Mouse (Mus musculus): ENCODE measurements around the gene Pa2g4. TPM values are rescaled to one million over a fixed set of nuclear protein-coding genes. Genes with fewer than 3 reads are reported as not detected.

Gene Pa2g4
- polyA plus RNA-seq, 1 experiment from 2014 or later: 117 TPM

- in situ Hi-C loops (cut with MboI; ENCODE audit: low pct_unique_long_range_greater_than_20kb): no loop called here
- no peak for TF ChIP-seq CTCF (IDR thresholded peaks at IDR 0.05)
- no peak for ATAC-seq
- ChIA-PET POLR2A (interaction anchor here (0.7 kb wide), 1 partner anchor 43 kb away, joined by 3 read pairs; no protein-coding TSS in a partner anchor), CTCF (interaction anchor here (1.4 to 1.9 kb wide), 2 partner anchors 12 to 14 kb away, joined by 3 to 7 read pairs; no protein-coding TSS in a partner anchor)
- no peak for DNase-seq (ENCODE audit: low read depth, low spot score)
- peaks cover 18% of the 10 kb centered on the region for H3K27me3 ChIP-seq
Measured at GRCm38 (mm10) chr10:128591436-128591835, 25.6 kb upstream of the Pa2g4 start.

GRCm38 (mm10) chr10:128590193-128590690, 24.5 kb upstream of the Pa2g4 start:
- CTCF ChIA-PET: interaction anchor here (0.9 to 1.9 kb wide), 9 partner anchors 10 to 84 kb away, joined by 3 to 11 read pairs (median 4); partner anchors contain the start of genes Pa2g4 and Suox
- POLR2A ChIA-PET: interaction anchor here (0.6 to 0.8 kb wide), 3 partner anchors 12 to 226 kb away, joined by 3 to 5 read pairs (median 4); partner anchors contain the start of gene Pmel
- ATAC-seq (peak; percentile 57), DNase-seq (ENCODE audit: low read depth, low spot score) (no peak)
- in situ Hi-C loops (cut with MboI; ENCODE audit: low pct_unique_long_range_greater_than_20kb): no loop called here
- peaks cover 16% of the 10 kb centered on the region for H3K27me3 ChIP-seq
- no peak for TF ChIP-seq CTCF (IDR thresholded peaks at IDR 0.05)

GRCm38 (mm10) chr10:128589464-128590192, 23.8 kb upstream of the Pa2g4 start, which contains the start of gene Erbb3:
Gene Erbb3 (minus strand): TSS chr10:128589652.
- in situ Hi-C loops (cut with MboI; ENCODE audit: low pct_unique_long_range_greater_than_20kb): no loop called here
- POLR2A ChIA-PET: interaction anchor here (0.6 to 0.8 kb wide), 3 partner anchors 13 to 225 kb away, joined by 3 to 5 read pairs (median 4); partner anchors contain the start of gene Pmel

GRCm38 (mm10) chr10:128588775-128589463, 23.1 kb upstream of the Pa2g4 start:
- H3K27me3 ChIP-seq: peaks cover 5% of the 10 kb centered on the region
- in situ Hi-C loops (cut with MboI; ENCODE audit: low pct_unique_long_range_greater_than_20kb): no loop called here
- POLR2A ChIA-PET: no interaction called here
- CTCF ChIA-PET: no interaction called here
- DNase-seq (ENCODE audit: low read depth, low spot score) (no peak), ATAC-seq (no peak)
- TF ChIP-seq CTCF (IDR thresholded peaks at IDR 0.05): no peak

More at GRCm38 (mm10) chr10:128589464-128590192, 23.8 kb upstream of the Pa2g4 start, which contains the start of gene Erbb3:
- DNase-seq (ENCODE audit: low read depth, low spot score): no peak
- peaks cover 10% of the 10 kb centered on the region for H3K27me3 ChIP-seq
- TF ChIP-seq CTCF (IDR thresholded peaks at IDR 0.05): no peak
- ATAC-seq: peak; percentile 52
- CTCF ChIA-PET: interaction anchor here (0.9 to 1.7 kb wide), 7 partner anchors 9 to 84 kb away, joined by 3 to 11 read pairs (median 4); partner anchors contain the start of genes Pa2g4 and Suox

- in situ Hi-C loops (cut with MboI; ENCODE audit: low pct_unique_long_range_greater_than_20kb): no loop called here
- peaks cover 5% of the 10 kb centered on the region for H3K27me3 ChIP-seq
- ChIA-PET CTCF (no interaction called here), POLR2A (no interaction called here)
- no peak for TF ChIP-seq CTCF (IDR thresholded peaks at IDR 0.05)
- ATAC-seq (no peak), DNase-seq (ENCODE audit: low read depth, low spot score) (no peak)
Measured at GRCm38 (mm10) chr10:128588136-128588535, 22.3 kb upstream of the Pa2g4 start.

- in situ Hi-C loops (cut with MboI; ENCODE audit: low pct_unique_long_range_greater_than_20kb): no loop called here
- ChIA-PET POLR2A (no interaction called here), CTCF (interaction anchor here (1.2 kb wide), 1 partner anchor 53 kb away, joined by 3 read pairs; no protein-coding TSS in a partner anchor)
- no peak for DNase-seq (ENCODE audit: low read depth, low spot score)
- no peak for TF ChIP-seq CTCF (IDR thresholded peaks at IDR 0.05)
- peaks cover 5% of the 10 kb centered on the region for H3K27me3 ChIP-seq
- ATAC-seq: no peak
Measured at GRCm38 (mm10) chr10:128587697-128588096, 21.9 kb upstream of the Pa2g4 start.

- no peak for ATAC-seq
- in situ Hi-C loops (cut with MboI; ENCODE audit: low pct_unique_long_range_greater_than_20kb): no loop called here
- DNase-seq (ENCODE audit: low read depth, low spot score): no peak
- no peak for TF ChIP-seq CTCF (IDR thresholded peaks at IDR 0.05)
- POLR2A ChIA-PET: no interaction called here
- peaks cover 5% of the 10 kb centered on the region for H3K27me3 ChIP-seq
- CTCF ChIA-PET: interaction anchor here (1.2 kb wide), 1 partner anchor 52 kb away, joined by 3 read pairs; no protein-coding TSS in a partner anchor
Measured at GRCm38 (mm10) chr10:128587120-128587519, 21.3 kb upstream of the Pa2g4 start.

GRCm38 (mm10) chr10:128586546-128586945, 20.8 kb upstream of the Pa2g4 start:
- ChIA-PET CTCF (interaction anchor here (1.2 kb wide), 1 partner anchor 51 kb away, joined by 3 read pairs; no protein-coding TSS in a partner anchor), POLR2A (no interaction called here)
- ATAC-seq (no peak), DNase-seq (ENCODE audit: low read depth, low spot score) (no peak)
- peaks cover 5% of the 10 kb centered on the region for H3K27me3 ChIP-seq
- in situ Hi-C loops (cut with MboI; ENCODE audit: low pct_unique_long_range_greater_than_20kb): no loop called here
- TF ChIP-seq CTCF (IDR thresholded peaks at IDR 0.05): no peak

- CTCF ChIA-PET: interaction anchor here (0.9 kb wide), 1 partner anchor 10 kb away, joined by 3 read pairs; no protein-coding TSS in a partner anchor
- in situ Hi-C loops (cut with MboI; ENCODE audit: low pct_unique_long_range_greater_than_20kb): no loop called here
- no peak for DNase-seq (ENCODE audit: low read depth, low spot score)
Measured at GRCm38 (mm10) chr10:128584386-128584785, 18.6 kb upstream of the Pa2g4 start.

GRCm38 (mm10) chr10:128583644-128584043, 17.9 kb upstream of the Pa2g4 start:
- H3K27me3 ChIP-seq: peaks cover 3% of the 10 kb centered on the region
- in situ Hi-C loops (cut with MboI; ENCODE audit: low pct_unique_long_range_greater_than_20kb): no loop called here
- DNase-seq (ENCODE audit: low read depth, low spot score): peak; percentile 6
- ATAC-seq: peak; percentile 78
- no peak for TF ChIP-seq CTCF (IDR thresholded peaks at IDR 0.05)
- ChIA-PET CTCF (interaction anchor here (0.9 to 1.2 kb wide), 2 partner anchors 10 to 11 kb away, joined by 3 to 5 read pairs; no protein-coding TSS in a partner anchor), POLR2A (no interaction called here)

More at GRCm38 (mm10) chr10:128584386-128584785, 18.6 kb upstream of the Pa2g4 start:
- POLR2A ChIA-PET: no interaction called here
- ATAC-seq: no peak
- peaks cover 5% of the 10 kb centered on the region for H3K27me3 ChIP-seq
- TF ChIP-seq CTCF (IDR thresholded peaks at IDR 0.05): no peak
